Mouse (Mus musculus) thymus, adult 2 months (tissue): ENCODE measurements around the gene Robo1. TPM values are rescaled to one million over a fixed set of nuclear protein-coding genes. Genes with fewer than 3 reads are reported as not detected.

Experiments used
- DNase-seq: peaks from one replicate; pipeline ENCODE4 v3.0.0; 2021
- H3K27ac ChIP-seq: fragments of 200-500 bp; 2 replicates; pipeline ENCODE4 v1.5.1; 2012; ENCODE audit warnings: low read length, control low read depth; ENCODE audit not compliant: control insufficient read depth, insufficient read depth
- H3K27me3 ChIP-seq: fragments of 200-500 bp; 2 replicates; pipeline ENCODE4 v1.6.1; 2012; ENCODE audit warnings: mild to moderate bottlenecking, low read length, moderate library complexity, mixed read lengths; ENCODE audit not compliant: control insufficient read depth, insufficient read depth
- H3K36me3 ChIP-seq: fragments of 200-500 bp; 2 replicates; pipeline ENCODE4 v1.6.1; 2012; ENCODE audit warnings: mild to moderate bottlenecking, low read length, moderate library complexity; ENCODE audit not compliant: control insufficient read depth, insufficient read depth
- H3K4me1 ChIP-seq: fragments of 200-500 bp; replicated peaks from 2 replicates; pipeline ENCODE4 v1.6.1; 2012; ENCODE audit warnings: low read length; ENCODE audit not compliant: control insufficient read depth, insufficient read depth
- H3K4me3 ChIP-seq: fragments of 200-500 bp; 2 replicates; pipeline ENCODE4 v1.5.1; 2012; ENCODE audit warnings: mild to moderate bottlenecking, low read length, control low read depth, moderate library complexity; ENCODE audit not compliant: control insufficient read depth, insufficient read depth
- CTCF ChIP-seq: fragments of 200-500 bp; IDR thresholded peaks from 2 replicates; pipeline ENCODE4 v1.5.1; 2012; ENCODE audit warnings: mild to moderate bottlenecking, control low read depth, low read length, moderate library complexity, borderline replicate concordance; ENCODE audit not compliant: control insufficient read depth, poor library complexity, insufficient read depth; ENCODE audit errors: extremely low read depth
- POLR2A ChIP-seq: fragments of 200-500 bp; IDR thresholded peaks from 2 replicates; pipeline ENCODE4 v1.6.1; 2012; ENCODE audit warnings: mild to moderate bottlenecking, low read length, control low read depth, moderate library complexity; ENCODE audit not compliant: control insufficient read depth, poor library complexity, insufficient read depth; ENCODE audit errors: extremely low read depth
- WGBS: fragments of 180-500 bp; shearing (Covaris S2); methylation state at CpG from one replicate; pipeline ENCODE4 v1.1.7; 2018; 5-methylcytosine and 5-hydroxymethylcytosine counted together
- polyA plus RNA-seq: library from polyadenylated mRNA; depleted of rRNA; stranded (reverse); fragments of >200 nt; gene quantifications from 2 replicates; pipeline ENCODE4 v1.2.3, GENCODE M21; 2012

Robo1 gene
- polyA plus RNA-seq, 1 experiment: 5.8 TPM

DNA sequence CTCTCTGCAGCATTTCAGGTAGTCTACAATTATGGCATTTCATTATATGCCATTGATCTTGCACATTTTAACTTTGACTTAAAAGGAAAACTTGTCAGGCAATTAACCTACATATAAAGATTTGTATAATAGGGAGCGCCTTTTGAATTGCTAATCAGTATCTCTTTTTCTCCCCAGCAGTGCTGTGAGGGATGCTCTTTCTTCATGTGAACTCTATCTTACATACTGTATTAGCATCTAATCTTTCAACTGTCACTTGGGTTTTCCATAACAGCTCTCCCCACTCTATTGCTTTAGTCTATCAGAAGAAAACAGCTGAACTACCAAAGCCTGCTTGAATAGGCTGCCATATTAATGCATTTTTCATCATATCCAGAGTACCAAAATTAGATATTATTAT is 29.7 kb downstream of the Robo1 start:
- H3K36me3 ChIP-seq: no peaks in the 10 kb centered on the region
- no peak overlapping the region for H3K27ac ChIP-seq
- H3K4me3 ChIP-seq: no peak overlapping the region
- H3K4me1 ChIP-seq: no peaks in the 10 kb centered on the region
- no peaks in the 10 kb centered on the region for H3K27me3 ChIP-seq
- TF ChIP-seq POLR2A (no peak), CTCF (no peak)
- 100% methylated on average over 1 of the region's 1 CpGs for WGBS
- DNase-seq: no peak

DNA sequence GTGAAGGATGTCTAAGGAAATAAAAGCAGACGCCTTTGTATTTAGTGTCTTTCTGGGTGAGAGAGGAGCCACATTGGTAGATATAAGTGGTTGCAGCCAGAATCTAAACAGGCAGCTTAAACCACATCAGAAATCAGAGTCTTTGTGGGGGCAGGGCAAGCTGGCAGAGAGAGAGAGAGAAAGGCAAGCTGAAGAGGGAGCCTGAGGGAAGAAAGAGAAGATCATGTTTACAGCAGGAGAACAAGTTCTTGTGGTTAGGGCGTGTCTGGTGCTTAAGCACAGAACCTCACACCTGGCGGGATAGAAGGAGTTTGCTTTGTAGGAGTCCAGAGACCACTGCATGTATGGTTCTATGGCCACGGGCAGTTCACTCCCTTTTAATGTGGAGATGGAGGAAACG is 42.3 kb downstream of the Robo1 start:
- DNase-seq: no peak

DNA sequence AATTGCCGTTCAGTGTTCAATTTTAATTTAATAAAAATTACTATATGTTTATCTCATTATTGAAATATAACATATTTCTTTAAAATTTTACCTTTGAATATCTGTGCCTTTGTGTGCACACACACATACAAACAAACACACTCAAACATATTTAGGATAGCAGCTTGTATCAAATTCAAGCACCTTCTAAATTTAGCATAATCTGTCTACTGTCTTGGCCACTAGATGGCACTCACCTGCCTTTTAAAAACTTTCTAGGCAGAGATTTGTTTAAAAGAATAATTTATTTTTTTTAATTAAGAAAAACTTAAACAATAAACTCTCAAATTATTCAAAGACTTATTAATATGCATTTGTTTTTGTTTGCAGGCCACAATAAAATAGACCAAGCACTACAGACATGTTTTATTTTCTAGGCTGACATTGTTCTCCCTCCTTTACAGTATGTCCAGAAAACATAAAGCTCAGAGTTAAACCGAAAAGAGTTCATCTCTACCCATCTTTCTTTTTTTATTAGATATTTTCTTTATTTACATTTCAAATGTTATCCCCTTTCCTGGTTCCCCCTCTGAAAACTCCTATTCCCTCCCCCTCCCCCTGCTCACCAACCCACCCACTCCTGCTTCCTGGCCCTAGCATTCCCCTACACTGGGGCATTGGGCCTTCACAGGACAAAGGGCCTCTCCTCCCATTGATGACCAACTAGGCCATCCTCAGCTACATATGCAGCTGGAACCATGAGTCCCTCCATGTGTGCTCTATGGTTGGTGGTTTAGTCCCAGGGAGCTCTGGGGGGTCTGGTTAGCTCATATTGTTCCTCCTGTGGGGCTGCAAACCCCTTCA is 48.6 kb downstream of the Robo1 start:
- DNase-seq: no peak
- Histone ChIP-seq H3K4me1 (no peaks in the 10 kb centered on the region), H3K27ac (no peak overlapping the region), H3K4me3 (no peak overlapping the region), H3K36me3 (no peaks in the 10 kb centered on the region), H3K27me3 (no peaks in the 10 kb centered on the region)
- WGBS: 87% methylated on average over 2 of the region's 2 CpGs
- no peak for TF ChIP-seq POLR2A
- TF ChIP-seq CTCF: no peak

More for the DNA sequence above, 42.3 kb downstream of the Robo1 start:
- no peaks in the 10 kb centered on the region for H3K36me3 ChIP-seq
- no peak overlapping the region for H3K27ac ChIP-seq
- TF ChIP-seq CTCF (no peak), POLR2A (no peak)
- H3K4me1 ChIP-seq: no peaks in the 10 kb centered on the region
- H3K27me3 ChIP-seq: no peaks in the 10 kb centered on the region
- 67% methylated on average over 5 of the region's 5 CpGs for WGBS
- H3K4me3 ChIP-seq: no peak overlapping the region

DNA sequence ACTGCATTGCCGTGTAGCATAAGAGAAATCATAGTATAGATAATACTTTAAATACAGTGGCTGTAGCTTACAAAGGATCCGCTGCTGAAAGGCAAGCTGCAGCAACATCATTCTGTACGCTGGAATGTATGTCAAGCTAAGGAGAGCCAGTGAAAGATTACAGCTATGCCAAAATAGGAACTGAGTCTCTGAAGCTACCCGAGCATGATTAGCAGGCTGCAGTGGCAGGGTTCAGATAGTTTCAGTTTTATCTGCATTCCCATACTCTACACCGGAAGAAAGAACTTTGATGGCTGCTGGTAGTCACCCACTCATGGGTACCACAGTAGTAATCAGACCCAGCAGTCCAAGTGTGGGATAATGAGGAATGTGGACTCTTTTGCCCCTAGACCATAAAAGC is 68.8 kb downstream of the Robo1 start:
- no peaks in the 10 kb centered on the region for H3K4me1 ChIP-seq
- no peak overlapping the region for H3K4me3 ChIP-seq

DNA sequence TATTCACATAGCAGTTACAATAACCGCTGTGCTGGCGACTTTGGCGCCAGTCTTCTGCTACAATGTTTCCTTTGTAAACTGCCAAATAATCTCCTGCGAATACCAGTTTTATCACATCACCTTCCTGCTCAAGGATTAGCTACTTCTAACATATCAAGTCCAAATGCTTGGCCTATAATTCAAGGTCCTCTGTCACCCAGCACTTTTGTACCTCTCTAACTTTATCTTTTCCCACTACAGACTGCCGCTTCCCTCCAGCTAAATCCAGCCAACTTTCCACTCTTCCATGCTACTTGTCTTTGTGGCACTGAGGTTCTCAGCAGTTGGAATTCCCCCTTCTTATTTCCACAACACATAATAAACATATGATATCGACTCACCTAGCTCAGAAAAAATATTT is 73.7 kb downstream of the Robo1 start:
- no peak overlapping the region for H3K4me3 ChIP-seq
- no peak for DNase-seq
- no peak overlapping the region for H3K27ac ChIP-seq
- no peaks in the 10 kb centered on the region for H3K4me1 ChIP-seq
- H3K36me3 ChIP-seq: no peaks in the 10 kb centered on the region
- WGBS: 89% methylated on average over 6 of the region's 6 CpGs
- H3K27me3 ChIP-seq: no peaks in the 10 kb centered on the region
- TF ChIP-seq CTCF: no peak
- no peak for TF ChIP-seq POLR2A

More for the DNA sequence above, 68.8 kb downstream of the Robo1 start:
- H3K27me3 ChIP-seq: no peaks in the 10 kb centered on the region
- 61% methylated on average over 5 of the region's 5 CpGs for WGBS
- H3K36me3 ChIP-seq: no peaks in the 10 kb centered on the region
- DNase-seq: no peak
- TF ChIP-seq POLR2A (no peak), CTCF (no peak)
- H3K27ac ChIP-seq: no peak overlapping the region

DNA sequence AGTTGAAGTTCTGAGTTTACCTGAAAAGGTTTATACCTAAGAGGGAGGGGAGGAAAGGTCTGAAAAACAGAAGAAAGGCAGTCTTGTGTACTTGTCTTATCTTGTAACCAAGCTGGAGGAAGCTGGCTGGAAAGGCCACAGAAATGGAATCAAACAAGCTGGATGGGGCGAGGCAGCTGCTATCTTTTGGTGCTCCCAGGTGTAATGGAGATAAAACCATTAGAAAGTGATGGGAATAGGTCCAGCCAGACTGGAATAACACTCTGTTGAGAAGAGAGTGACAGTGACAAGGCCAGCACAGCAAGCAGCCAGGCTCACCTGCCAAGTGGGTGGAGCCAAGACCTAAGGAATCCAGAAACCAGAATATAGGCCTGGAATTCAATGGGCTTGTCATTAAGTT is 75.5 kb downstream of the Robo1 start:
- no peak overlapping the region for H3K27ac ChIP-seq
- H3K4me3 ChIP-seq: no peak overlapping the region
- H3K36me3 ChIP-seq: no peaks in the 10 kb centered on the region
- 68% methylated on average over 1 of the region's 1 CpGs for WGBS
- no peak for DNase-seq
- H3K4me1 ChIP-seq: no peaks in the 10 kb centered on the region
- TF ChIP-seq CTCF (no peak), POLR2A (no peak)
- H3K27me3 ChIP-seq: no peaks in the 10 kb centered on the region

DNA sequence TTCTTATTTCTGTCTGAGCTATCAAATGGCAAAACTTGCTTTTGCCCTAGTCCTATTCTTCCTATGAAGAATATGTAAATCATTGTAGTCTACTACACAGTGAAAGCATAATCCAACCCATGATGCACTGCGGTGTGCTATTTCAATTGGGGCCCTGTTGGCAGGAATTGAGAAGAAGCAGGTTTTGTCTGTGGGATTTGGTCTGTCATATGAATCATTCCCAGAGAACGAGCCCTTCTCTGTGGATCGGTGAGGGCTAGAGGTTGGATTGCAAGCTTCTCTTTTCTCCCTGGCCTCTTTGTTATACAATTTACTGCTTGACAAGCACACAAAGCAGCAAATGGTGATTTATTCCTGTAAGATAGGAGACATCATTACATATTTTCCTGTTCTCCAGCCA is 85.4 kb downstream of the Robo1 start:
- Histone ChIP-seq H3K27me3 (no peaks in the 10 kb centered on the region), H3K27ac (no peak overlapping the region), H3K4me3 (no peak overlapping the region), H3K36me3 (no peaks in the 10 kb centered on the region), H3K4me1 (no peaks in the 10 kb centered on the region)
- TF ChIP-seq POLR2A (no peak), CTCF (no peak)
- WGBS: 88% methylated on average over 3 of the region's 3 CpGs
- no peak for DNase-seq
